In genomic region chr11:75558101-75558500, GRCm38 (mm10) we compare ENCODE assay signal across 12 mouse cellular contexts. TPM values are rescaled to one million over a fixed set of nuclear protein-coding genes. Genes with fewer than 3 reads are reported as not detected.
DNase-seq lines count a peak whose midpoint lies in the region; ATAC-seq and TF ChIP-seq lines count a peak whose summit lies in the region.
"Had no signal": no experiment of that assay in that cellular context is flagged by ENCODE, and none has a peak within 500 bp of the region (broad histone marks: within the 10 kb centered on the region; RNA-seq: fewer than 3 reads in every experiment).

No protein-coding gene starts in this region.

- no peak for ATAC-seq in neural tube, embryonic 11.5 days (ENCODE audit: insufficient read depth, low FRiP score, low TSS enrichment)

- TF ChIP-seq POLR2A in heart, adult 2 months (IDR thresholded peaks at IDR 0.05; ENCODE audit: insufficient read depth, low read depth, low read length): no peak

- H3K36me3 ChIP-seq in heart, adult 2 months (ENCODE audit: control insufficient read depth, insufficient read depth, low read length): no peaks in the 10 kb centered on the region
- H3K36me3 ChIP-seq in neural tube, embryonic 11.5 days (ENCODE audit: control insufficient read depth, insufficient read depth, low read length): no peaks in the 10 kb centered on the region
- H3K36me3 ChIP-seq: embryonic facial prominence, embryonic 13.5 days had no signal

- no peak for TF ChIP-seq EP300 in heart, adult 2 months (IDR thresholded peaks at IDR 0.05; ENCODE audit: insufficient read depth, low read depth, low read length)

- peak; percentile 37 for TF ChIP-seq CTCF in heart, adult 2 months (IDR thresholded peaks at IDR 0.05)

- whole genome bisulfite sequencing in heart, adult 2 months: 97% methylated on average over 1 of the region's 1 CpGs
- 78% methylated on average over 1 of the region's 1 CpGs for WGBS in neural tube, embryonic 11.5 days

- H3K9ac ChIP-seq in heart, adult 2 months (ENCODE audit: low read depth, low read length): no peak overlapping the region
- H3K9ac ChIP-seq in neural tube, embryonic 11.5 days (ENCODE audit: low read length): no peak overlapping the region
- H3K9ac ChIP-seq: embryonic facial prominence, embryonic 13.5 days; heart, embryonic 12.5 days had no signal

- no peaks in the 10 kb centered on the region for H3K4me1 ChIP-seq in heart, adult 2 months (ENCODE audit: control insufficient read depth, insufficient read depth, low read length)
- H3K4me1 ChIP-seq in neural tube, embryonic 11.5 days (ENCODE audit: control insufficient read depth, insufficient read depth, low read length): no peaks in the 10 kb centered on the region

- H3K27me3 ChIP-seq in heart, adult 2 months (ENCODE audit: control insufficient read depth, insufficient read depth, low read length): no peaks in the 10 kb centered on the region
- no peaks in the 10 kb centered on the region for H3K27me3 ChIP-seq in neural tube, embryonic 11.5 days (ENCODE audit: control insufficient read depth, insufficient read depth, low read length)
- H3K27me3 ChIP-seq: embryonic facial prominence, embryonic 13.5 days had no signal

- no peaks in the 10 kb centered on the region for H3K9me3 ChIP-seq in neural tube, embryonic 11.5 days (ENCODE audit: control insufficient read depth, low read length)
- H3K9me3 ChIP-seq: embryonic facial prominence, embryonic 13.5 days had no signal

- H3K4me2 ChIP-seq in neural tube, embryonic 11.5 days (ENCODE audit: low read depth): no peak overlapping the region
- H3K4me2 ChIP-seq: embryonic facial prominence, embryonic 13.5 days; heart, embryonic 12.5 days had no signal

- no peaks in the 10 kb centered on the region for H3K79me2 ChIP-seq in heart, adult 2 months (replicated peaks; ENCODE audit: control insufficient read depth, insufficient read depth, low read length)

- H3K27ac ChIP-seq in heart, adult 2 months: no peak overlapping the region
- H3K27ac ChIP-seq in neural tube, embryonic 11.5 days (ENCODE audit: low read depth, low read length): no peak overlapping the region
- H3K27ac ChIP-seq: embryonic facial prominence, embryonic 13.5 days had no signal

- intact Hi-C loops in heart, adult 2 months (cut with DNase I): no loop called here
- intact Hi-C loops in heart, postnatal 14 days (cut with DNase I): no loop called here
- intact Hi-C loops in left cerebral cortex, postnatal 14 days (cut with DNase I): no loop called here

- no peak overlapping the region for H3K4me3 ChIP-seq in heart, adult 2 months
- no peak overlapping the region for H3K4me3 ChIP-seq in neural tube, embryonic 11.5 days (ENCODE audit: low read depth, low read length)
- H3K4me3 ChIP-seq: embryonic facial prominence, embryonic 13.5 days; heart, embryonic 12.5 days had no signal

- no peak for DNase-seq in heart, adult 2 months
- DNase-seq in heart, postnatal 14 days: no peak
- DNase-seq in neural tube, embryonic 11.5 days (ENCODE audit: low spot score): peak; percentile 7
- DNase-seq in neural tube, embryonic 10.5 days (ENCODE audit: extremely low spot score, low spot score): no peak
- DNase-seq in WW6 (ENCODE audit: low read depth, low spot score): peak; percentile 50
- peak; percentile 66 for DNase-seq in thymus, postnatal 25 days
- no peak for DNase-seq in layer of hippocampus, adult 9-11 months
- DNase-seq in left cerebral cortex, postnatal 14 days (ENCODE audit: low spot score in 2 of 2): no peak
- DNase-seq: kidney, adult 11 months; layer of hippocampus, postnatal 36 days had no signal

RNA-seq across cellular contexts. Expression of gene Slc43a2, which starts 26.6 kb away (rescaled TPM):
- 10 to 100 TPM; 13.7 to 14.6 TPM for total RNA-seq in heart, adult 2 months (2021)
- 13.1 and 13.6 TPM in 2 replicates for polyA plus RNA-seq in heart, adult 2 months (2012; rRNA removed)
- 10 to 100 TPM; 23.4 to 25.8 TPM for total RNA-seq in heart, postnatal 14 days (2021)
- polyA plus RNA-seq in neural tube, embryonic 11.5 days (2014; fragmentation: Nextera tagmentation; extraction: Ambion mirVana): 5.6 and 6.6 TPM in 2 replicates
- total RNA-seq in left cerebral cortex, postnatal 14 days (2021): 10 to 100 TPM; 53.0 to 61.5 TPM

RNA-seq across cellular contexts. Expression of gene Pitpna, which starts 29.8 kb away (rescaled TPM):
- 10 to 100 TPM; 96.6 to 99.1 TPM for total RNA-seq in heart, adult 2 months (2021)
- polyA plus RNA-seq in heart, adult 2 months (2012; rRNA removed): 57.2 and 95.9 TPM in 2 replicates
- 100 to 1,000 TPM; 124 to 130 TPM for total RNA-seq in heart, postnatal 14 days (2021)
- 90.5 TPM in 2 replicates for polyA plus RNA-seq in neural tube, embryonic 11.5 days (2014; fragmentation: Nextera tagmentation; extraction: Ambion mirVana)
- 100 to 1,000 TPM; 336 to 338 TPM for total RNA-seq in left cerebral cortex, postnatal 14 days (2021)

RNA-seq across cellular contexts. Expression of gene Scarf1, which starts 44.8 kb away (rescaled TPM):
- total RNA-seq in heart, adult 2 months (2021): 1 to 10 TPM; 7.6 to 8.5 TPM
- polyA plus RNA-seq in heart, adult 2 months (2012; rRNA removed): 18.1 and 21.6 TPM in 2 replicates
- 10 to 100 TPM; 15.7 to 16.5 TPM for total RNA-seq in heart, postnatal 14 days (2021)
- 4.4 and 4.8 TPM in 2 replicates for polyA plus RNA-seq in neural tube, embryonic 11.5 days (2014; fragmentation: Nextera tagmentation; extraction: Ambion mirVana)
- 1 to 10 TPM; 3.0 to 3.3 TPM for total RNA-seq in left cerebral cortex, postnatal 14 days (2021)

RNA-seq across cellular contexts. Expression of gene Rilp, which starts 48.2 kb away (rescaled TPM):
- 10 to 100 TPM; 40.5 to 48.8 TPM for total RNA-seq in heart, adult 2 months (2021)
- polyA plus RNA-seq in heart, adult 2 months (2012; rRNA removed): 39.2 and 62.0 TPM in 2 replicates
- total RNA-seq in heart, postnatal 14 days (2021): 10 to 100 TPM; 42.2 to 44.1 TPM
- polyA plus RNA-seq in neural tube, embryonic 11.5 days (2014; fragmentation: Nextera tagmentation; extraction: Ambion mirVana): 0.50 and 0.56 TPM in 2 replicates
- total RNA-seq in left cerebral cortex, postnatal 14 days (2021): 1 to 10 TPM; 2.0 to 2.5 TPM
- polyA plus RNA-seq: embryonic facial prominence, embryonic 13.5 days had no signal

Comparison
In these comparisons a context has a peak if more than half of its experiments do, and no peak if none do; other contexts are left out.
1. DNase-seq: peak in neural tube, embryonic 11.5 days (single experiment), WW6 (single experiment) and thymus, postnatal 25 days (single experiment); none in heart, adult 2 months (0 of 2), heart, postnatal 14 days (0 of 2), neural tube, embryonic 10.5 days (single experiment), layer of hippocampus, adult 9-11 months (single experiment) and left cerebral cortex, postnatal 14 days (0 of 2).